Mouse (Mus musculus): ENCODE measurements around the gene Arhgef6.

Arhgef6 gene

GRCm38 (mm10) chrX:57338371-57339211 lies at the start of gene Arhgef6:
Arhgef6 (minus strand) TSS chrX:57338729.
- DNase-seq (ENCODE audit: low spot score): peak; percentile 27

- DNase-seq (ENCODE audit: low spot score): no peak
Measured at GRCm38 (mm10) chrX:57380915-57381314, 42.4 kb upstream of the Arhgef6 start.

GRCm38 (mm10) chrX:57378579-57378978 lies 40.0 kb upstream of the Arhgef6 start:
- peak; percentile 67 for DNase-seq (ENCODE audit: low spot score)

GRCm38 (mm10) chrX:57377096-57377495 lies 38.6 kb upstream of the Arhgef6 start:
- DNase-seq (ENCODE audit: low spot score): no peak

GRCm38 (mm10) chrX:57374029-57374428 lies 35.5 kb upstream of the Arhgef6 start:
- no peak for DNase-seq (ENCODE audit: low spot score)

- peak; percentile 38 for DNase-seq (ENCODE audit: low spot score)
Measured at GRCm38 (mm10) chrX:57373543-57373942, 35.0 kb upstream of the Arhgef6 start.

GRCm38 (mm10) chrX:57372965-57373364 lies 34.4 kb upstream of the Arhgef6 start:
- peak; percentile 32 for DNase-seq (ENCODE audit: low spot score)

GRCm38 (mm10) chrX:57364891-57365569 lies 26.5 kb upstream of the Arhgef6 start:
- DNase-seq (ENCODE audit: low spot score): peak; percentile 36

GRCm38 (mm10) chrX:57359316-57359715 lies 20.8 kb upstream of the Arhgef6 start:
- no peak for DNase-seq (ENCODE audit: low spot score)

- no peak for DNase-seq (ENCODE audit: low spot score)
Measured at GRCm38 (mm10) chrX:57339220-57339619, 691 bp upstream of the Arhgef6 start.

GRCm38 (mm10) chrX:57337582-57337981 lies 947 bp downstream of the Arhgef6 start:
- no peak for DNase-seq (ENCODE audit: low spot score)

GRCm38 (mm10) chrX:57336958-57337357 lies 1.6 kb downstream of the Arhgef6 start:
- no peak for DNase-seq (ENCODE audit: low spot score)

- DNase-seq (ENCODE audit: low spot score): no peak
Measured at GRCm38 (mm10) chrX:57335313-57335712, 3.2 kb downstream of the Arhgef6 start.

GRCm38 (mm10) chrX:57327668-57328338 lies 10.7 kb downstream of the Arhgef6 start:
- no peak for DNase-seq (ENCODE audit: low spot score)

- DNase-seq (ENCODE audit: low spot score): no peak
Measured at GRCm38 (mm10) chrX:57326487-57327221, 11.9 kb downstream of the Arhgef6 start.

- peak; percentile 11 for DNase-seq (ENCODE audit: low spot score)
Measured at GRCm38 (mm10) chrX:57325861-57326461, 12.6 kb downstream of the Arhgef6 start.

GRCm38 (mm10) chrX:57324891-57325290 lies 13.6 kb downstream of the Arhgef6 start:
- no peak for DNase-seq (ENCODE audit: low spot score)

- DNase-seq (ENCODE audit: low spot score): no peak
Measured at GRCm38 (mm10) chrX:57312066-57312465, 26.5 kb downstream of the Arhgef6 start.

GRCm38 (mm10) chrX:57309993-57310392 lies 28.5 kb downstream of the Arhgef6 start:
- peak; percentile 8 for DNase-seq (ENCODE audit: low spot score)

- DNase-seq (ENCODE audit: low spot score): no peak
Measured at GRCm38 (mm10) chrX:57306747-57307146, 31.8 kb downstream of the Arhgef6 start.

- no peak for DNase-seq (ENCODE audit: low spot score)
Measured at GRCm38 (mm10) chrX:57304784-57305287, 33.7 kb downstream of the Arhgef6 start.

Data from yolk sac, embryonic 10.5 days (tissue).